Mouse (Mus musculus): ENCODE measurements around the gene Tmem201. TPM values are rescaled to one million over a fixed set of nuclear protein-coding genes. Genes with fewer than 3 reads are reported as not detected.

Tmem201 gene
- polyA plus RNA-seq, 1 experiment from 2014 or later = 52.1 TPM

DNA sequence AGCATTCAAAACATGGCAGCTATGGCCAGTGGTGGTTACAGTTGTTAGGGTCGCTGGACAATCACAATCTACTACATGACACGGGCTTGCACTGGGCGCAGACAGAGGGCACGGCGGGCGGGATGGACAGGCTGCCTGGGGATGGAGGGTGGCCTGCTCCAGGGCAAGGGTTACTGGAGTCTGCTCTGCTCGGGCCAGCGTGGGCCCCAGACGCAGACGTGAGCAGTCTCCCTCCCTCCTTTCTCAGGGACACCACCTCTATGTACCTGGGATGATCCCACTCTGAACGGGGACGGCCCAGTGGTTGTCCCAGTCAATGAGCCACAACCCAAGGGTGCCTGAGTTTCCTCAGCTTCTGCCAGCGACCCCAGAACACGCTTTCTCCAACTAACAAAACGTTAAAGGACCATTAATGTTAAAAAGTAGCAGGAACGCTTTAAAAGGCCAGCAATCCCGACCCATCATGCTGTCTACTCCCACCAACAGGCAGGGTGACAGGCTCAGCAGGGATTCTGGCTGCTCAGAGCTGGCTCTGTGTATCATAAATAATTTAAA lies 12.9 kb downstream of the Tmem201 start:
- Histone ChIP-seq H3K4me1 (peaks cover 16% of the 10 kb centered on the region), H3K36me3 (peaks cover 100% of the 10 kb centered on the region), H3K9me3 (replicated peaks) (no peaks in the 10 kb centered on the region), H3K27me3 (ENCODE audit: low read depth, poor library complexity, severe bottlenecking) (no peaks in the 10 kb centered on the region), H3K27ac (no peak overlapping the region), H3K4me3 (no peak overlapping the region)
- WGBS = 92% methylated on average over 17 of the region's 17 CpGs
- DNase-seq (ENCODE audit: low spot score) = no peak

DNA sequence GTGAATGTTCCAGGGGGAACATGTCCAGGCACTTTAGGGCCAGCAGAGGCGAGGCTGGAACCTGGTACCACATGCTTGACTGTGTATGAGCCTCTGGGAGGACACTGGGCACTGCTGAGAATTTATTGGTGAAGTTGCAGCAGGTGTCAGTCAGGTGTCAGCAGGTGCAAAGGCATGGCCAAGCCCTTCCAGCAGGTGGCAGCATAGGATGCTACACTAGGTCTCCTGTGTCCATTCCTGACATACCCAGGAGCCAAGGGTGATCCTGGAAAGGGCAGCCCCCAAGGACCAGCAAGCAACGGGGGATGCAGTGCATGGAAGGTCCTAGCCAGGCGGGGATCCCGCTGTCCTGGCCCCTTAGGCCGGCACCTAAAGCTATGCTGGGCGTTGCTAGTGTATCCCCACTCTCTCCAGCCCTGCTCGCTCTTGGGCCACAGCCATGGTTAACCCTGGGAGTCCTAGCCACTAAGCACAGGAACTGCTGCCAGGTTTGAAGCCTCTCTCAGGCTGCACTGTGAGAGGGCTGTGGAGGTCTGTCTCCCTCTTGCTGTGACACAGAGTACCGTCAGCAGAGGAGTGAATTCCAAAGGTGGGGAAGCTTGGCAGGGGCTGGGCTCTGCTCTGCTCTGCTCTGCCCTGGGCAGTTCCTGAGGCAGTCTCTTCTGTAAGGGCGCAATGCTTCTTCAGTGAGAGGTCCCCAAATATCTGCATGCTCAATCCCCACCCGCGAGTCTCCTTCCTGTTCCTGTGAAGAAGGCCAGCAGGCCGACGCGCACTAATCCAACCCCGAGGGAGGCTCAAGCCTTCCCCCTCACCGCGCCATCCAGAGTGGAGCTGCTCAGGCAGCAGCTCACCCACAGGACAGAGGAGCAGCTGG lies 13.8 kb downstream of the Tmem201 start:
- no peaks in the 10 kb centered on the region for H3K9me3 ChIP-seq (replicated peaks)
- H3K4me3 ChIP-seq = no peak overlapping the region
- peak; percentile 55 for DNase-seq (ENCODE audit: low spot score)
- WGBS = 85% methylated on average over 17 of the region's 17 CpGs
- H3K27me3 ChIP-seq (ENCODE audit: low read depth, poor library complexity, severe bottlenecking) = no peaks in the 10 kb centered on the region
- peaks cover 10% of the 10 kb centered on the region for H3K4me1 ChIP-seq
- H3K36me3 ChIP-seq = peaks cover 100% of the 10 kb centered on the region
- H3K27ac ChIP-seq = no peak overlapping the region

DNA sequence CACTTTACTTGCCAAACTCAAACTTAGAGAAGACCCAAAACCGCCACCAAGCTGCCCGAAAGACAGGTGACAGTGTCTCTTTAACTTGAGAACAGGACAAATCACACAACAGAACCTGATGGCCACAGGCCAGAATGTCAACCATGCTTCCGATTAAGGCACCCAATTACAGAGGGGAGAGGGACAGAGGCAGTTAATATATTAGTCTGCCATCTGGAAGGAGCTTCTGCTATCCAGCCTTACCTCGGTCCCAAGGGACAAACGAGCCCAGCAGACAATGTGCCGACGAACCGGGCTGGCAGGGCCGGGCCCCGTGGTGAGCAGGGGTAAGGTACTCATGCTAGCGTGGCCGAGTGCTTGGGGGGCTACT lies 14.8 kb downstream of the Tmem201 start:
- 92% methylated on average over 12 of the region's 12 CpGs for WGBS
- Histone ChIP-seq H3K4me3 (no peak overlapping the region), H3K9me3 (replicated peaks) (no peaks in the 10 kb centered on the region), H3K27ac (no peak overlapping the region), H3K4me1 (peaks cover 7% of the 10 kb centered on the region; the same call in 1 of the 2 replicates), H3K36me3 (peaks cover 100% of the 10 kb centered on the region), H3K27me3 (ENCODE audit: low read depth, poor library complexity, severe bottlenecking) (no peaks in the 10 kb centered on the region)
- DNase-seq (ENCODE audit: low spot score) = no peak

DNA sequence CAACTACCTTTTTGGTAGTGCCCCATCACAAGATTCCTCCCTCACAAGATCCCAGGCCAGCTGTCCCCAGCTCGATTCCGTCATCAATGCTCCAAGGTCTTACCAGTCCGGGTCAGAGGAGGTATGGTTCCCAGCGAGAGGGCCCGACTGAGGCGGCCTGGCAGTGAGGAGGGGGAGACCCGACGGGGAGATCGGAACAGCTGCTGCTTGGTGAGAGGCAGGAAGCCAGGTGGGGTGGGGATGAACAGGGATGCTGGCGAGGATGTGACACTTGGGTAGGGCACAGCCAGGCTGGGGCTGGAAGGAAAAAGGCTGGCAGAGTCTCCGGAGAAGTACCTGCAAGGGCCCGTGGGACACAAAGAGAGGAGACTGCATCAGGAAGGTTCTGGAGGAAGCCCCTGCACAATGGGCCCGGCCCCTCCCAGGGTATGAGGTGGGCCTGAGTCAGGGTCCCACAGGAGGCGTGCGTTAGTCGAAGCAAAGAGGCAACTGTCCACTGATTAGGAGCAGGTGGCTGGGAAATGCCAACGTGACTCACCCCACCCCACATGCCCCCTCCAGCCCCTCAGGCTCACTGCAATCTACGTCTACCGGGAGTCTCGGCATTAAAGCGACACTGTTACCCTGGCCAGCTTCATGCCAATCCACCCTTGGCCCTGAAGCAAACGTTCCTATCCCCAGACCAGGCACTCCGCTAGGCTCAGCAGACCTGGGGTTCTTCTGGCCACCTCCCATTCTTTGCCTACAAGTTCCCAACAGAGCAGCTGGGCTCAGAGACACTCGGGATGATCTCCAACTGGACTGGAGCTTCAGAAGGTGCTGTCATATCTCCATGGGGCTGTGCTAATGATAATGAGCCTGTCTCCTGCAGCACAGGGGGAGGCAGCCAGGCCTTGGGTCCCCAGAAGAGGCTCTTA lies 15.5 kb downstream of the Tmem201 start:
- Histone ChIP-seq H3K9me3 (replicated peaks) (no peaks in the 10 kb centered on the region), H3K4me1 (peaks cover 7% of the 10 kb centered on the region; the same call in 1 of the 2 replicates), H3K27ac (no peak overlapping the region), H3K27me3 (ENCODE audit: low read depth, poor library complexity, severe bottlenecking) (no peaks in the 10 kb centered on the region), H3K4me3 (no peak overlapping the region), H3K36me3 (peaks cover 100% of the 10 kb centered on the region)
- no peak for DNase-seq (ENCODE audit: low spot score)
- 91% methylated on average over 24 of the region's 24 CpGs for WGBS

DNA sequence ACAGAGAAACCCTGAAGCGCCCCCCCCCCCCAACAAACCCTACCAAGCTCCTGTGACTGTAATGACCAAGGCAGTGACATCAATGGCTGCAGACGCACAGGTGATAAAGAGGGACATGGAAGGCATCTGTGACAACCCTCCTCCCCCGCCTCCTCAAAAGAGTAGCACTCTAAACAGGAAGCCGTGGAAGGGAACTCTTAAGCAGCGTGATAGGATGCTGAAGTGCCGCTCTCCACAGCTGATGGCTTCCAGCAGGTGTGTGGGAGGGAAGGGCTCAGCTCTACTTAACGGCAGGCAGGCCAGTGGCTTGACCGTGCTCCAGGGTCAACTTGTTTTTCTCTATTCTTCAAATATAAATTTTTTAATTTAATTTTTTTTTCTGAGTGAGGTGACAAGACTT lies 16.7 kb downstream of the Tmem201 start:
- peaks cover 100% of the 10 kb centered on the region for H3K36me3 ChIP-seq
- H3K27me3 ChIP-seq (ENCODE audit: low read depth, poor library complexity, severe bottlenecking) = no peaks in the 10 kb centered on the region
- H3K4me1 ChIP-seq = 0 out of 2 replicates have a peak, but pooled peaks cover 3% of the 10 kb centered on the region
- H3K4me3 ChIP-seq = no peak overlapping the region
- H3K27ac ChIP-seq = no peak overlapping the region
- WGBS = 90% methylated on average over 8 of the region's 8 CpGs
- no peaks in the 10 kb centered on the region for H3K9me3 ChIP-seq (replicated peaks)
- DNase-seq (ENCODE audit: low spot score) = no peak

DNA sequence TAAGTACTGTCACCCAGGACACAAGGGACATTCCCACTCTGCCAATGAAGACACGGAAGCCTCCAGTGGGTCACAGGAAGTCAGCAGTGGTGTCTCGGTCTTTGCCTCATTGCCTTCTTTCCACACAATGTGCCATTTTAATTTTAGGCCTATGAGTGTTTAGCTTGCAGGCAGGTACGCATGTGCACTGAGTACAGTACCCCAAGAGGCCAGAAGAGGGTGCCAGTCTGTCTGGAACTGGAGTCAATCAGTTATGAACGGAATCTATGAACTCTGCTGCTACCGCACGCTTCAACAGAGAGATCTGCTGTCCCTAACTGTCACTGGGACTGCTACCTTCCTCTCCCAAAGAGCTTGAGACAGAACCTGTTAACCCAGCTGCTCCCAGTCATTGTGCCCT lies 18.2 kb downstream of the Tmem201 start:
- H3K27ac ChIP-seq = no peak overlapping the region
- 0 out of 2 replicates have a peak, but pooled peaks cover 3% of the 10 kb centered on the region for H3K4me1 ChIP-seq
- 86% methylated on average over 6 of the region's 6 CpGs for WGBS
- peaks cover 100% of the 10 kb centered on the region for H3K36me3 ChIP-seq
- H3K4me3 ChIP-seq = no peak overlapping the region
- no peaks in the 10 kb centered on the region for H3K9me3 ChIP-seq (replicated peaks)
- peak; percentile 53 for DNase-seq (ENCODE audit: low spot score)
- H3K27me3 ChIP-seq (ENCODE audit: low read depth, poor library complexity, severe bottlenecking) = no peaks in the 10 kb centered on the region

DNA sequence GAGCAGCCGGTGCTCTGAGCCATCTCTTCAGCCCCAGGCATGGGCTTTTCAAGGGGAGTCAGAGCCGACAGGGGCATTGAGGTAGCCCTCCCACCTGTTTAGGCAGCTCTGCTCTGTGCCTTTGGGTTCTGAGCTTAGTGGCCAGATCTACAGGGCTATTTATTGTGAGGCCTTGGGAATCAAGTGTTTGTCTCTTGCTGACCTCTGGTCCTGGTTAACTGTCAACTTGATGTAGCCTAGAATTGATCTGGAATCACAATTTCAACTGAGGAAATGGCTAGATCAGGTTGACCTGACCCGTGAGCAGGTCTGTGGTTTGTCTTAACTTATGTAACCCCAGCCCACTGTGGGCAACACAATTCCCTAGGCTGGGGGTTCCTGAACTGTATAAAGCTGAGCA lies 23.3 kb downstream of the Tmem201 start:
- DNase-seq (ENCODE audit: low spot score) = no peak
- peaks cover 15% of the 10 kb centered on the region for H3K4me1 ChIP-seq
- no peaks in the 10 kb centered on the region for H3K9me3 ChIP-seq (replicated peaks)
- H3K36me3 ChIP-seq = peaks cover 53% of the 10 kb centered on the region
- WGBS = 91% methylated on average over 3 of the region's 3 CpGs
- no peak overlapping the region for H3K4me3 ChIP-seq
- H3K27me3 ChIP-seq (ENCODE audit: low read depth, poor library complexity, severe bottlenecking) = no peaks in the 10 kb centered on the region
- H3K27ac ChIP-seq = no peak overlapping the region

DNA sequence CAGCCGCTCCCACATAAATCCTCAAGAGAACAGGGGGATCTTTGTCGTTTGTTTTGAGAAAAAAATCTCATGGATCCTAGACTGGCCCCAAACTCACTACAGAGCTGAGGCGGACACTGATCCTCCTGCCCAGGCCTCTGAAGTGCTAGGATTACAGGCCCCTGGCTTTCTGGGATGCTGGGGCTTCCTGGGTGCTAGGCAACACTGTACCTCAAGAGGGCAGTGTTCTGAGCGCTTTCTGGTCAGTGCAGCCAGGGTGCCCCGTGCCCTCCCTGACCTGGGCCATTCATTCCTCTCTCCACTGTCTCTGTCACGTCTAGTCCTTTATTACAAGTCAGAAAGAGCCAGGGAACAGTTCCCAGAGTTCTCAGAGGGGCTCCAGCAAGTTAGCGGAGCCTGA lies 25.9 kb downstream of the Tmem201 start:
- WGBS = 21% methylated on average over 7 of the region's 7 CpGs
- peak; percentile 72 for DNase-seq (ENCODE audit: low spot score)
- H3K9me3 ChIP-seq (replicated peaks) = no peaks in the 10 kb centered on the region
- H3K27me3 ChIP-seq (ENCODE audit: low read depth, poor library complexity, severe bottlenecking) = no peaks in the 10 kb centered on the region
- no peak overlapping the region for H3K4me3 ChIP-seq
- H3K4me1 ChIP-seq = peaks cover 15% of the 10 kb centered on the region
- H3K36me3 ChIP-seq = peaks cover 27% of the 10 kb centered on the region
- H3K27ac ChIP-seq = no peak overlapping the region

DNA sequence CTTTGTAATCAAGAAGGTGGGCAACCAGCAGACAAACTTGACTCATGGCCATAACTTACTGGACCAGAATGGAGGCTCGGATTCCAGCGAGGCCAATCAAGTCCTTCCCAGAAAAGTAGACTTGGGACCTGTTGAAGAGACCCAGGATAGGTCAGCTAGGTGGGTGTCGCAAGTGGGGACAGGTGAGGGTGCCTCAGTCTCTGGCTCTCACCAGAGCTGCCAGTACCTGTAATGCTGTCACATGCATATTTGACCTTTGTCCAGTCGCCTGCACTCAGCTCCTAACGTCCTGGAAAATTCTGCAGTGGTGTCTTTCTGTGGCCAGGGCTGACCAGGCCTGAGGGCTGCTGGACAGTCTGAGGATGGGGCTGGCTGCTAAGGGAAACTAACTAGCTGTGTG lies 26.4 kb downstream of the Tmem201 start:
- DNase-seq (ENCODE audit: low spot score) = no peak
- H3K36me3 ChIP-seq = peaks cover 22% of the 10 kb centered on the region
- no peaks in the 10 kb centered on the region for H3K9me3 ChIP-seq (replicated peaks)
- H3K4me1 ChIP-seq = peaks cover 15% of the 10 kb centered on the region
- no peak overlapping the region for H3K27ac ChIP-seq
- 90% methylated on average over 5 of the region's 5 CpGs for WGBS
- no peaks in the 10 kb centered on the region for H3K27me3 ChIP-seq (ENCODE audit: low read depth, poor library complexity, severe bottlenecking)
- no peak overlapping the region for H3K4me3 ChIP-seq

DNA sequence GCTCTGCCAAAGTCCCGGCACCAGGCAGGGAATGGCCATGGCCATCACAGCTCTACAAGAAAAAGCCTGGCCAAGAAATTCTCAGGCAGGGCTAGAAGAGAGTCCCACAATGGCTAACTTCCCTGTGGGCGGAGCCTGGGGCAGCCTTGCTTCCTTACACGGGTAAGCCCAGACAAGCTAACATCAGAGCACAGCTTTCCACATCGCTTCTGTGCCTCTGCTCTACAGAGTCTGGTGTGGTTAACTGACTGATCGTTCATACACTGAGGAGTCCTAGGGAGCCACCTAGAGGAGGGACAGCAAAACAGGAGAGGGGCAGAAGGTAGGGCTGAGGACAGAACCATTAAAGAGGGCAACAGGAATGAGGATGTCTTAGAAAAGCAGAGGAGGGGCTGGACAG lies 27.3 kb downstream of the Tmem201 start:
- peaks cover 12% of the 10 kb centered on the region for H3K36me3 ChIP-seq
- H3K27ac ChIP-seq = no peak overlapping the region
- H3K4me3 ChIP-seq = no peak overlapping the region
- no peaks in the 10 kb centered on the region for H3K27me3 ChIP-seq (ENCODE audit: low read depth, poor library complexity, severe bottlenecking)
- 19% methylated on average over 5 of the region's 5 CpGs for WGBS
- peaks cover 15% of the 10 kb centered on the region for H3K4me1 ChIP-seq
- no peaks in the 10 kb centered on the region for H3K9me3 ChIP-seq (replicated peaks)
- no peak for DNase-seq (ENCODE audit: low spot score)

DNA sequence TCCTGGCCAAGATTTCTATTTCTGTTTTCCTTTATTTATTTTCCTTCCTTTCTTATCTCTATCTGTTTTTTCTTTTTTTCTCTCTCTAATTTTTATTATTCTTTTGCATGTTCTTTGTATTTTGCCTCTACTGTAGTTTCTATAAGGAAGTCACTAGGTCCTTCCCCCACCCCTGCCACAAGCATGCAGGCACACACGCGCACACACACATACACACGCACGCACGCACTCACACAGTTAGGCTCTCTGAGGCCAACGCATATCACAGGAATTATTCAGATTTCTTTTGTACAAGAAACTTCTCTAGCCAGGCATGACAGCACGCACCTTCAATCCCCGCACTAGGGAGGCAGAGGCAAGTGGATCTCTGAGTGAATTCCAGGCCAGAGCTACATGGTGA lies 31.9 kb downstream of the Tmem201 start:
- no peaks in the 10 kb centered on the region for H3K27me3 ChIP-seq (ENCODE audit: low read depth, poor library complexity, severe bottlenecking)
- H3K36me3 ChIP-seq = no peaks in the 10 kb centered on the region
- H3K4me3 ChIP-seq = no peak overlapping the region
- H3K4me1 ChIP-seq = peaks cover 6% of the 10 kb centered on the region; the same call in 1 of the 2 replicates
- no peak for DNase-seq (ENCODE audit: low spot score)
- no peak overlapping the region for H3K27ac ChIP-seq
- 94% methylated on average over 8 of the region's 8 CpGs for WGBS
- no peaks in the 10 kb centered on the region for H3K9me3 ChIP-seq (replicated peaks)

DNA sequence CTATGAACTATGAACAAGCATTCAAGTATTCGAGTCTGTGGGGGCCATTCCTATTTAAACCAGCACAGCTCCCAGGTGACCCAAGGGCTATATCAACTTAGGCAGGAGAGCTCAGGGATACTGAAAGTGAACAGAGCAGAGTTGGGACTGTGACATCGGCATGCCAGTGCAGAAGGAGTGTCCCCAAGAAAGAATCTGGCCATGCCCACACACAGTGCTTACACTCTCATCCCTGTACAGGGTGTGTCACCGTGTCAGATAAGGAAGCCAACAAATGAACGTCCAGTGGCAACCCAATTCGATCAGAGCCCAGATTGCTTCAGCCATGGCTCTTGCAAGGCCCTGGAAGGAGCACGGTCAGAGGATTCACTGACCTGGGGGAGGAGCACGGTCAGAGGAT lies 32.5 kb downstream of the Tmem201 start:
- peaks cover 3% of the 10 kb centered on the region; the same call in 1 of the 2 replicates for H3K4me1 ChIP-seq
- no peak overlapping the region for H3K27ac ChIP-seq
- DNase-seq (ENCODE audit: low spot score) = no peak
- no peak overlapping the region for H3K4me3 ChIP-seq
- peaks cover 4% of the 10 kb centered on the region for H3K27me3 ChIP-seq (ENCODE audit: low read depth, poor library complexity, severe bottlenecking)
- 78% methylated on average over 7 of the region's 7 CpGs for WGBS
- H3K36me3 ChIP-seq = no peaks in the 10 kb centered on the region
- no peaks in the 10 kb centered on the region for H3K9me3 ChIP-seq (replicated peaks)
